Mouse (Mus musculus) forebrain, embryonic 11.5 days (tissue): ENCODE data around the gene Rp9. TPM values are rescaled to one million over a fixed set of nuclear protein-coding genes. Genes with fewer than 3 reads are reported as not detected.

Source experiments
- ATAC-seq: fragments of 200-750 bp; cut with Nextera tagmentation; replicated peaks from 2 replicates; pipeline ENCODE4 v1.8.0; 2017; ENCODE audit warnings: moderate TSS enrichment; ENCODE audit not compliant: low FRiP score
- DNase-seq: peaks from one replicate; pipeline ENCODE4 v3.0.0-alpha.2; 2017; ENCODE audit warnings: low spot score
- H3K27ac ChIP-seq: fragments of 300-500 bp; sonication (generic); 2 replicates; pipeline ENCODE4 v1.5.1; 2014; ENCODE audit warnings: low read depth, low read length
- H3K27me3 ChIP-seq: fragments of 300-500 bp; sonication (generic); 2 replicates; pipeline ENCODE4 v1.6.1; 2014; ENCODE audit warnings: mild to moderate bottlenecking, low read length, mixed read lengths; ENCODE audit not compliant: control insufficient read depth, insufficient read depth
- H3K36me3 ChIP-seq: fragments of 300-500 bp; sonication (generic); 2 replicates; pipeline ENCODE4 v1.6.1; 2014; ENCODE audit warnings: mild to moderate bottlenecking, low read length, moderate library complexity, mixed read lengths; ENCODE audit not compliant: control insufficient read depth, insufficient read depth
- H3K4me1 ChIP-seq: fragments of 300-500 bp; sonication (generic); replicated peaks from 2 replicates; pipeline ENCODE4 v1.6.1; 2014; ENCODE audit warnings: low read length, mixed read lengths; ENCODE audit not compliant: control insufficient read depth, insufficient read depth
- H3K4me2 ChIP-seq: fragments of 300-500 bp; sonication (generic); 2 replicates; pipeline ENCODE4 v1.6.1; 2014; ENCODE audit warnings: low read depth, mild to moderate bottlenecking, low read length, moderate library complexity, mixed read lengths; ENCODE audit not compliant: severe bottlenecking
- H3K4me3 ChIP-seq: fragments of 300-500 bp; sonication (generic); 2 replicates; pipeline ENCODE4 v1.5.1; 2014; ENCODE audit warnings: low read depth, low read length
- H3K9ac ChIP-seq: fragments of 300-500 bp; sonication (generic); 2 replicates; pipeline ENCODE4 v1.6.1; 2014; ENCODE audit warnings: low read length
- H3K9me3 ChIP-seq: fragments of 300-500 bp; sonication (generic); 2 replicates; pipeline ENCODE4 v1.6.1; 2016; ENCODE audit warnings: low read length, mixed read lengths; ENCODE audit not compliant: control insufficient read depth
- WGBS: fragments of 180-500 bp; shearing (Covaris S2); extraction: QIAGEN DNeasy Blood & Tissue Kit; methylation state at CpG from one replicate; pipeline ENCODE4 v1.1.7; 2014; 5-methylcytosine and 5-hydroxymethylcytosine counted together
- polyA plus RNA-seq: library from polyadenylated mRNA; unstranded; fragments of >200 nt; fragmentation: Nextera tagmentation; extraction: Ambion mirVana; gene quantifications from 2 replicates; pipeline ENCODE4 v1.2.1, GENCODE M21; 2014

The Rp9 gene
- polyA plus RNA-seq, 1 experiment from 2014 or later = 50.7 TPM

DNA sequence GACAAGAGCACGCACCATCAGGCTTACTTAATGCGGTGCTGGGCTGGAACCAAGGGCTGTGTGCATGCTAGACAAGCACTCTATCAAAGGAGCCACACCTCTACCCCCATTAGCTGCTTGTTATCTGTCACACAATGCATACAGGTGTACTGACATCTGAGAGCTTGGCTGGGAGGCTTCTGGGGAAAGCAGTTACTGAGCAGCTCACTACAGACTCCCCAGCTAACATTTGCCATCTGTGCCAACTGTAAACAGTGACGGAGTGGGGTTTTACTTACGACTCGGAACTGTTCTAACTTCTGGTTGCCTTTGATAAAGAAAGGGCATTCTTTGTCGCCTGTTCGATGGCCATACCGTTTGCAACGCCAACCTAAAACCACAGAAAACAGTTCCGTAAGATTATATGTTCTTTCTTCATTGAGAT, 16.0 kb downstream of the Rp9 start:
- H3K9ac ChIP-seq = no peak overlapping the region
- WGBS = 96% methylated on average over 10 of the region's 10 CpGs

DNA sequence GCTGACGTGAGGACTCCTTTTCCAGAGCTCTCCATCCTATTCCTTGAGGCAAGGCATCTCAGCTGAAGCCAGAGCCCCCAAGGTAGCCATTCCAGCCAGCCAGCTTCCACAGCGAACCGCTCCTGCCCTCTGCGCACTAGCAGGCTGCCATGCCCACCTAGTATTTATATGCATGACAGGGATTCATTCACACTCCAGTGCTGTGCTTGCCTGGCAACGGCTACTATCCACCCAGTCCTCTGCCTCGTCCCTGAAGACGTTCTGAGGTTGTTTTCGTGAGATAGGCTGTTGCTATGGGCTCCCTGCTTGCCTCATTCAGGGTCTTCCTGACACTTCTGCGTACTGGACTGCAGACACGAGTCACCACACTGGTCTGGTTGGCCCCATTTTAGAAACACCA, 16.8 kb downstream of the Rp9 start:
- 87% methylated on average over 10 of the region's 10 CpGs for WGBS
- Histone ChIP-seq H3K27me3 (no peaks in the 10 kb centered on the region), H3K9ac (no peak overlapping the region), H3K4me2 (no peak overlapping the region), H3K4me1 (no peaks in the 10 kb centered on the region), H3K9me3 (no peaks in the 10 kb centered on the region), H3K4me3 (no peak overlapping the region), H3K27ac (no peak overlapping the region), H3K36me3 (peaks cover 8% of the 10 kb centered on the region; the same call in 1 of the 2 replicates)
- ATAC-seq (no peak), DNase-seq (no peak)

More for the DNA sequence above, 16.0 kb downstream of the Rp9 start:
- Histone ChIP-seq H3K27me3 (no peaks in the 10 kb centered on the region), H3K4me3 (no peak overlapping the region), H3K4me1 (no peaks in the 10 kb centered on the region), H3K27ac (no peak overlapping the region), H3K36me3 (peaks cover 8% of the 10 kb centered on the region; the same call in 1 of the 2 replicates), H3K4me2 (no peak overlapping the region), H3K9me3 (no peaks in the 10 kb centered on the region)
- no peak for DNase-seq
- ATAC-seq = no peak

DNA sequence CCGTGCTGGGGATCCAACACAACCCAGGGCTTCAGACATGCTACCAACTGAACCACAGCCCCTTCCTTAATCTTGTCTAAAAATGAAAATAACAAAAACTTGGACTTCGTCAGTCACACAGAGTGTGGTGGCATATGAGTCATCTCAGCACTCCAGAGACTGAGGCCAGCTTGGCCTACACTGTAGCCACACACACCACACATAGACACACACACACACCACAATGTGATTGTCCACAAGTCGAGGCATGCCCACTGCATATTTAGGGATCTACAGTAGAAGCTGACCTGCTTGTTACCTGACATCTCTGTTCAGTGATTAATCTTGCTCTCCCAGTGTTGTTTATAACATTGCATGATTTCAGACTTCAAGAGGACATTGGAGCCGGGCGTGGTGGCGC, 20.3 kb downstream of the Rp9 start:
- peaks cover 8% of the 10 kb centered on the region; the same call in 1 of the 2 replicates for H3K36me3 ChIP-seq
- no peak for DNase-seq
- H3K4me3 ChIP-seq = no peak overlapping the region
- no peaks in the 10 kb centered on the region for H3K27me3 ChIP-seq
- H3K9me3 ChIP-seq = no peaks in the 10 kb centered on the region
- no peak overlapping the region for H3K27ac ChIP-seq
- ATAC-seq = no peak
- H3K4me2 ChIP-seq = no peak overlapping the region
- H3K4me1 ChIP-seq = no peaks in the 10 kb centered on the region
- H3K9ac ChIP-seq = no peak overlapping the region
- 94% methylated on average over 6 of the region's 6 CpGs for WGBS

DNA sequence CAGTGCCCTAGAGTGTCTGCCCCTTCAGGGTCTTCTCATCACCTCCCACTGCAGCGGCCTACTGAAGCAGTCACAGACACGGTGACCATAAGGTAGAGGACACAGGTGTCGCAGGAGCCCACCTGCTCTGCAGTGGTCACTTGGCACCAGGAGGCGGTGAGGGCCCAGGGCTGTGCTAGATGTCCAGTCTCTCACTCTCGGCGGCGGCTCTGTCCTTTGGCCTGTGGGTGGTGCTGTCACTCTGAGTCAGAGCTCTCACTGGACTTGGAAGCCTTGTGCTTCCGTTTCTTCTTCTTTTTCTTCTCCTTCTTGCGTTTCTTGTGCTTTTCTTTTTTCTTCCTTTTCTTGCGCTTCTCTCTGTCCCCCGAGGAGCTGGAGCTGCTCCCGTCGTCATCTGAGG, 21.1 kb downstream of the Rp9 start:
- ATAC-seq = no peak

DNA sequence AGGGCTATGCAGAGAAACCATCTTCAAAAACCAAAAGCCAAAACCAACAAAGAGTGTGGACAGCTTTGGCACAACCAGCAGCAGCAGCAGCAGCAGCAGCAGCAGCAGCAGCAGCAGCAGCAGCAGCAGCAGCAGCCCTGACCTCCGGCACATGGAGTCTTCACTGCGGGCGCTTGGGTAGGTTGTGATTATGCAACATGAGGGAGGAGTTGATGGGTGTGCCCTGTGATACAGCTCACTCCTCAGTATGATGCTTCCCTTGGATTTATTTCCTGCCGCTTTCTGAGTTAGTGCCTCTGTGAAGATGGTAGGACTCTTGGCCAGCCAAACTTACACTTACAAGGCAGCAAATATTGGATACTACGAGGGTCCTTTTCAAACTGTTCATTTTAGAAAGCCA, 22.3 kb downstream of the Rp9 start:
- Histone ChIP-seq H3K9ac (no peak overlapping the region), H3K4me3 (no peak overlapping the region), H3K36me3 (no peaks in the 10 kb centered on the region; the same call in 1 of the 2 replicates), H3K27me3 (no peaks in the 10 kb centered on the region), H3K27ac (no peak overlapping the region), H3K4me2 (no peak overlapping the region), H3K9me3 (no peaks in the 10 kb centered on the region), H3K4me1 (no peaks in the 10 kb centered on the region)
- WGBS = 93% methylated on average over 5 of the region's 5 CpGs
- no peak for DNase-seq
- ATAC-seq = no peak

More for the DNA sequence above, 21.1 kb downstream of the Rp9 start:
- no peaks in the 10 kb centered on the region for H3K9me3 ChIP-seq
- H3K36me3 ChIP-seq = peaks cover 5% of the 10 kb centered on the region; the same call in 1 of the 2 replicates
- H3K4me1 ChIP-seq = no peaks in the 10 kb centered on the region
- no peak overlapping the region for H3K9ac ChIP-seq
- no peak for DNase-seq
- H3K4me2 ChIP-seq = no peak overlapping the region
- H3K27ac ChIP-seq = no peak overlapping the region
- 86% methylated on average over 13 of the region's 13 CpGs for WGBS
- H3K27me3 ChIP-seq = no peaks in the 10 kb centered on the region
- H3K4me3 ChIP-seq = no peak overlapping the region

DNA sequence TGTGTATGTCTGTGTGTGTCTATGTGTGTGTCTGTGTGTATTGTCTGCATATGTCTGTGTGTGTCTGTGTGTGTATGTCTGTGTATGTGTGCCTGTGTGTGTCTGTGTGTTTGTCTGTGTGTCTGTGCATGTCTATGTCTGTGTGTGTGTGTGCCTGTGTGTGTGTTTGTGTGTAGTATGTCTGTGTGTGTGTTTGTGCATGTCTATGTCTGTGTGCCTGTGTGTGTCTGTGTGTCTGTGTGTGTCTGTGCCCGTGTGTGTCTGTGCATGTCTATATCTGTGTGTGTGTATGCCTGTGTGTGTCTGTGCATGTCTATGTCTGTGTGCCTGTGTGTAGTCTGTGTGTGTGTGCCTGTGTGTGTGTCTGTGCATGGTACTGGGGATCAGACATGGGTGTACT, 24.4 kb downstream of the Rp9 start:
- Histone ChIP-seq H3K27ac (no peak overlapping the region), H3K4me2 (no peak overlapping the region), H3K9me3 (no peaks in the 10 kb centered on the region), H3K27me3 (no peaks in the 10 kb centered on the region), H3K36me3 (no peaks in the 10 kb centered on the region; the same call in 1 of the 2 replicates), H3K4me3 (no peak overlapping the region), H3K4me1 (no peaks in the 10 kb centered on the region), H3K9ac (no peak overlapping the region)
- DNase-seq (no peak), ATAC-seq (no peak)
- 80% methylated on average over 1 of the region's 1 CpGs for WGBS

DNA sequence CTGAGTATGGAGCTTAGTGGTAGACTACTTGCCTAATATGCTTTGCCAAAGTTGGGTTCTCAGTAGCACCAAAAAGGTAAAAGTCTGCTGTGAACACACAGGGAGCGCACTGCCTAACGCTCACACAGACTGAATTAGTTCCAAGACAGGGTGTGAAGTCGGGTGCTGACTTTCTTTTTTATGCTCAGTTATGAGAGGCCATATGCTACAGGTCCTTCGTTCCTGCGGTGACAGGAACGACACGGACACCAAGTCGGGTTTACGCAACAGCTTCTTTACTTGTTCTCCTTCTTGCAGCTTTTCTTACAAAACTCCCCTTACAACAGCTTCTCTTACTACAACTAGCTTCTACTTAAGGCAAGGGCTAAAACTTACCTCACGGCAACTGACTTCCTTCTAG, 26.4 kb downstream of the Rp9 start:
- 94% methylated on average over 10 of the region's 10 CpGs for WGBS

DNA sequence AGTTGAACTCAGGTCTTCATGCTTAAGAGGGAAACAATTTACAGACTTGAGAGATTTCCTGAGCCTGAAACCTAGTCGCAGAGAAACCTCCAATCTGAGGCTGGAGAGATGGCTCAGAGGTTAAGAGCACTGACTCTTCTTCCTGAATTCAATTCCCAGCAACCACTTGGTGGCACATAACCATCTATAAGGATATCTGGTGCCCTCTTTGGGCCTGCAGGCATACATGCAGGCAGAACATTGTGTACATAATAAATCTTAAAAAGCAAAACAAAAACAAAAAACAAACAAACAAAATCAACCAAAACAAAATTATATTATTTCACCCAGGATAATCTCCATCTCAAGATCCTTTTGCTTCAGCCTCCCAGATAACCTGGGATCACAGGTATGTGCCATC, 30.7 kb downstream of the Rp9 start:
- Histone ChIP-seq H3K27me3 (no peaks in the 10 kb centered on the region), H3K4me2 (no peak overlapping the region), H3K4me3 (no peak overlapping the region), H3K9me3 (no peaks in the 10 kb centered on the region), H3K36me3 (no peaks in the 10 kb centered on the region), H3K9ac (no peak overlapping the region), H3K27ac (no peak overlapping the region), H3K4me1 (no peaks in the 10 kb centered on the region)
- no peak for ATAC-seq
- DNase-seq = no peak
- 68% methylated on average over 1 of the region's 1 CpGs for WGBS

More for the DNA sequence above, 26.4 kb downstream of the Rp9 start:
- H3K27me3 ChIP-seq = no peaks in the 10 kb centered on the region
- no peaks in the 10 kb centered on the region for H3K4me1 ChIP-seq
- ATAC-seq (no peak), DNase-seq (no peak)
- H3K4me3 ChIP-seq = no peak overlapping the region
- no peak overlapping the region for H3K9ac ChIP-seq
- no peak overlapping the region for H3K4me2 ChIP-seq
- H3K36me3 ChIP-seq = no peaks in the 10 kb centered on the region; the same call in 1 of the 2 replicates
- H3K9me3 ChIP-seq = no peaks in the 10 kb centered on the region
- no peak overlapping the region for H3K27ac ChIP-seq

DNA sequence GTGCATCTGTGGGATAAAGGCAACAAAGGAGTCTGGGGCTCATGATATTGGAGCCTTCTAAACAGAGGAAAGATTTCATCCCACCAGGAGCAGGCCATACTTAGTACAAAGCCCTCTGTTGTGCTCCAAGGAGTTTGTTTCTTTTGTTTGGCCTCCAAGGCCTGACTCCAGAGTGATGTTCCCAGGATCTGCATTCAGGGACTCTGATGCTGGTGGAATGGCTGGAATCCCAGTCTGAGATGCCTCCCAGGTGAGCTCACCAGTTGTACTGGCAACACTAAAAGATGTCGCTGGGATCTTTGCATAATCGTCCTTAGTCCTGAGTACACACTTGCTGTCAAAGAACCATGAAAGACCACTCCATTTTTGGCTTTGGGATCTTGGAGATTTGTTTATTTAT, 35.4 kb downstream of the Rp9 start:
- H3K4me1 ChIP-seq = peaks cover 4% of the 10 kb centered on the region; the same call in 1 of the 2 replicates
- H3K4me2 ChIP-seq = no peak overlapping the region
- H3K9ac ChIP-seq = no peak overlapping the region
- WGBS = 92% methylated on average over 2 of the region's 2 CpGs
- no peaks in the 10 kb centered on the region for H3K9me3 ChIP-seq
- H3K4me3 ChIP-seq = no peak overlapping the region
- no peaks in the 10 kb centered on the region for H3K27me3 ChIP-seq
- no peak for ATAC-seq
- DNase-seq = no peak
- no peak overlapping the region for H3K27ac ChIP-seq
- no peaks in the 10 kb centered on the region for H3K36me3 ChIP-seq
